In the genomic region with DNA sequence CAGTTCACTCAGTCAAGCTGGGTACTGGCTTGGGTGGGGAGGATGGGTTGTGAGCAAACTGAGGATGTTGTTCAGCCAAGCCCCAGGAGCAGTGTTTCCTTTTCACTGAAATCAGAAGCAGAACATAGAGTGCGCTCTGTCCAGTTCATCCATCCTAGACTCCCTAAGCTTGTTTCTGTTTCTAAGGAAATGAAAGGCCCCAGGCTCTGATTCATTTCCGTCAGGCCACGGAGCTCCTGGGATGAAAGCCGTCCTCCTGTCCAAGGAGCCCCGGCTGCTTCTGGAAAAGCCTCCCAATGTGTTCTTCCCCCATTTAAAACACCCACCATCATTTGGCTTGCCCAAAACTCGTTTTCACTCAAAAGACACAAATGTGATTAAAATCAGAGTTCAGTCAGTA, we compare ENCODE assay signal across 18 mouse cellular contexts.
DNase-seq lines count a peak whose midpoint lies in the region; ATAC-seq and TF ChIP-seq lines count a peak whose summit lies in the region.
"Had no signal": no experiment of that assay in that cellular context is flagged by ENCODE, and none has a peak within 500 bp of the region (broad histone marks: within the 10 kb centered on the region; RNA-seq: fewer than 3 reads in every experiment).

No protein-coding gene starts in this region.

- DNase-seq in heart, adult 11 months = peak; percentile 93
- peak; percentile 15 for DNase-seq in embryonic facial prominence, embryonic 10.5 days (ENCODE audit: low spot score)
- DNase-seq in kidney, postnatal 0 days (ENCODE audit: low spot score) = peak; percentile 48
- no peak for DNase-seq in MN1 (ENCODE audit: low spot score)
- DNase-seq: adrenal gland, postnatal 36 days; cerebellum, adult 9-11 months; gastrocnemius, postnatal 25 days; layer of hippocampus, adult 9-11 months; liver; lung, adult 18-20 months; right cerebral cortex, adult 18-20 months; thymus, postnatal 4 days had no signal

- H3K27me3 ChIP-seq in heart, embryonic 12.5 days (replicated peaks) = no peaks in the 10 kb centered on the region
- H3K27me3 ChIP-seq in kidney, embryonic 15.5 days = no peaks in the 10 kb centered on the region
- no peaks in the 10 kb centered on the region for H3K27me3 ChIP-seq in kidney, embryonic 14.5 days (ENCODE audit: control insufficient read depth, insufficient read depth, low read length)
- H3K27me3 ChIP-seq in embryonic facial prominence, embryonic 10.5 days (replicated peaks; ENCODE audit: low read depth, poor library complexity, severe bottlenecking) = no peaks in the 10 kb centered on the region
- no peaks in the 10 kb centered on the region for H3K27me3 ChIP-seq in kidney, postnatal 0 days (ENCODE audit: insufficient read depth, low read length)
- H3K27me3 ChIP-seq: embryonic facial prominence, embryonic 13.5 days; hindbrain, embryonic 15.5 days had no signal

- H3K4me3 ChIP-seq in heart, embryonic 12.5 days = no peak overlapping the region
- H3K4me3 ChIP-seq in kidney, embryonic 15.5 days (replicated peaks) = no peak overlapping the region
- H3K4me3 ChIP-seq in kidney, embryonic 14.5 days (ENCODE audit: low read length) = no peak overlapping the region
- H3K4me3 ChIP-seq in embryonic facial prominence, embryonic 10.5 days = no peak overlapping the region
- H3K4me3 ChIP-seq in kidney, postnatal 0 days (replicated peaks; ENCODE audit: low read depth, low read length) = no peak overlapping the region
- H3K4me3 ChIP-seq: embryonic facial prominence, embryonic 13.5 days; hindbrain, embryonic 15.5 days had no signal

- H3K4me1 ChIP-seq in heart, embryonic 12.5 days (replicated peaks) = peaks cover 12% of the 10 kb centered on the region
- H3K4me1 ChIP-seq in kidney, embryonic 15.5 days = peaks cover 21% of the 10 kb centered on the region
- peaks cover 3% of the 10 kb centered on the region; the same call in 1 of the 2 replicates for H3K4me1 ChIP-seq in kidney, embryonic 14.5 days (ENCODE audit: control insufficient read depth, insufficient read depth, low read length)
- peaks cover 27% of the 10 kb centered on the region for H3K4me1 ChIP-seq in embryonic facial prominence, embryonic 10.5 days
- no peaks in the 10 kb centered on the region for H3K4me1 ChIP-seq in kidney, postnatal 0 days (replicated peaks; ENCODE audit: insufficient read depth, low read length)

- no peak for ATAC-seq in heart, embryonic 12.5 days (ENCODE audit: insufficient number of reproducible peaks, low FRiP score)
- no peak for ATAC-seq in kidney, embryonic 15.5 days (replicated peaks; ENCODE audit: low FRiP score)
- no peak for ATAC-seq in kidney, embryonic 14.5 days (ENCODE audit: low FRiP score, low TSS enrichment)
- ATAC-seq in kidney, postnatal 0 days (replicated peaks; ENCODE audit: low FRiP score, low read depth) = no peak
- ATAC-seq: forebrain, embryonic 16.5 days had no signal

- no peaks in the 10 kb centered on the region for H3K36me3 ChIP-seq in heart, embryonic 12.5 days
- H3K36me3 ChIP-seq in kidney, embryonic 15.5 days = no peaks in the 10 kb centered on the region
- no peaks in the 10 kb centered on the region for H3K36me3 ChIP-seq in kidney, embryonic 14.5 days (ENCODE audit: control insufficient read depth, insufficient read depth, low read length)
- no peaks in the 10 kb centered on the region for H3K36me3 ChIP-seq in embryonic facial prominence, embryonic 10.5 days (replicated peaks)
- no peaks in the 10 kb centered on the region for H3K36me3 ChIP-seq in kidney, postnatal 0 days (ENCODE audit: insufficient read depth, low read length)
- H3K36me3 ChIP-seq: embryonic facial prominence, embryonic 13.5 days; hindbrain, embryonic 15.5 days had no signal

- WGBS in heart, embryonic 12.5 days = 55% methylated on average over 6 of the region's 6 CpGs
- WGBS in kidney, embryonic 15.5 days = 36% methylated on average over 6 of the region's 6 CpGs
- WGBS in kidney, embryonic 14.5 days = 37% methylated on average over 6 of the region's 6 CpGs
- 41% methylated on average over 6 of the region's 6 CpGs for whole genome bisulfite sequencing in embryonic facial prominence, embryonic 10.5 days
- WGBS in kidney, postnatal 0 days = 44% methylated on average over 6 of the region's 6 CpGs

- no peak overlapping the region for H3K27ac ChIP-seq in heart, embryonic 12.5 days (ENCODE audit: poor library complexity, severe bottlenecking)
- peak overlapping the region; percentile 41 for H3K27ac ChIP-seq in kidney, embryonic 15.5 days
- no peak overlapping the region for H3K27ac ChIP-seq in kidney, embryonic 14.5 days (ENCODE audit: low read depth, low read length)
- H3K27ac ChIP-seq in embryonic facial prominence, embryonic 10.5 days (replicated peaks) = no peak overlapping the region; the same call in 1 of the 2 replicates
- H3K27ac ChIP-seq in kidney, postnatal 0 days = peak overlapping the region; percentile 6; the same call in 1 of the 2 replicates
- H3K27ac ChIP-seq: embryonic facial prominence, embryonic 13.5 days; hindbrain, embryonic 15.5 days had no signal

- H3K9me3 ChIP-seq in heart, embryonic 12.5 days (replicated peaks) = no peaks in the 10 kb centered on the region
- H3K9me3 ChIP-seq in kidney, embryonic 15.5 days (replicated peaks) = no peaks in the 10 kb centered on the region
- H3K9me3 ChIP-seq in kidney, embryonic 14.5 days (ENCODE audit: control insufficient read depth, low read length) = no peaks in the 10 kb centered on the region
- no peaks in the 10 kb centered on the region for H3K9me3 ChIP-seq in embryonic facial prominence, embryonic 10.5 days
- H3K9me3 ChIP-seq in kidney, postnatal 0 days (replicated peaks; ENCODE audit: low read length) = no peaks in the 10 kb centered on the region
- H3K9me3 ChIP-seq: embryonic facial prominence, embryonic 13.5 days; hindbrain, embryonic 15.5 days had no signal

- no peak overlapping the region for H3K9ac ChIP-seq in heart, embryonic 12.5 days
- no peak overlapping the region for H3K9ac ChIP-seq in kidney, embryonic 15.5 days
- H3K9ac ChIP-seq in kidney, embryonic 14.5 days (ENCODE audit: low read depth, low read length) = no peak overlapping the region
- H3K9ac ChIP-seq in kidney, postnatal 0 days (ENCODE audit: low read depth, low read length) = no peak overlapping the region
- H3K9ac ChIP-seq: embryonic facial prominence, embryonic 13.5 days; hindbrain, embryonic 15.5 days had no signal

- H3K4me2 ChIP-seq in heart, embryonic 12.5 days = no peak overlapping the region
- H3K4me2 ChIP-seq in kidney, embryonic 15.5 days = no peak overlapping the region
- H3K4me2 ChIP-seq in kidney, embryonic 14.5 days (replicated peaks; ENCODE audit: low read depth, low read length) = no peak overlapping the region
- H3K4me2 ChIP-seq in kidney, postnatal 0 days (ENCODE audit: low read length) = no peak overlapping the region
- H3K4me2 ChIP-seq: embryonic facial prominence, embryonic 13.5 days; hindbrain, embryonic 15.5 days had no signal

- TF ChIP-seq CTCF in kidney, postnatal 0 days (IDR thresholded peaks at IDR 0.05; ENCODE audit: low read depth) = no peak

Comparison
In these comparisons a context has a peak if more than half of its experiments do, and no peak if none do; other contexts are left out.
1. H3K27ac ChIP-seq: peak in kidney, embryonic 15.5 days (single experiment) and kidney, postnatal 0 days (single experiment); none in heart, embryonic 12.5 days (single experiment), kidney, embryonic 14.5 days (single experiment) and embryonic facial prominence, embryonic 10.5 days (single experiment).